Mouse (Mus musculus) lung, postnatal 0 days (tissue): ENCODE measurements around the gene Nacad.

ENCODE experiments used
- CTCF ChIP-seq: IDR thresholded peaks from 2 replicates; pipeline ENCODE4 v1.5.1; 2016; ENCODE audit warnings: antibody characterized with exemption, mild to moderate bottlenecking
- EP300 ChIP-seq: IDR thresholded peaks from 2 replicates; pipeline ENCODE4 v1.6.1; 2016; ENCODE audit warnings: antibody characterized with exemption, mild to moderate bottlenecking, control low read depth

DNA sequence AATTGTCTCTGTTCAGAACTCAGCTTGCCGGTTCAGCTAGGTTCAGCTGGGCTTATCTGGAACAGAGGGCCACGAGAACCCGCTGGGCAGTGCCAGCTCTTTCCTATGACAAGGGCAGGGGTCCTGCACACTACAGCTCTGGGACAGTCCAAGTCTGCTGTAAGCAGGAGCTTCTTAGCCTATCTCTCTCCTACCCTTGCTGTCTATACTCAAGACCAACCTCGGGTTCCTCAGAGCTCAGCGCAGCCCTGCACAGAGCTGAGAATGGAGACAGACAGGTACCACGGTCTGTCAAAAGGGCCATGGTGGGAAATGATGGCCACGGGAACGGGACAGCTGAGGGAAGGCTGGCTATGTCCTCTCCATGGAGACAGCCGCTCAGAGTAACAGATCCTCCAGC is 2.6 kb downstream of the Nacad start:
- TF ChIP-seq CTCF: no peak
- TF ChIP-seq EP300: no peak
